ENCODE assay signal across 47 mouse cellular contexts in genomic region chr8:62123098-62123497, GRCm38 (mm10). TPM values are rescaled to one million over a fixed set of nuclear protein-coding genes. Genes with fewer than 3 reads are reported as not detected.
"Had no signal": no experiment of that assay in that cellular context is flagged by ENCODE, and none has a peak within 500 bp of the region (broad histone marks: within the 10 kb centered on the region; RNA-seq: fewer than 3 reads in every experiment).

Gene Anxa10 (minus strand): TSS chr8:62123150.

- H3K4me3 ChIP-seq: heart, embryonic 10.5 days; heart, embryonic 12.5 days; heart, embryonic 13.5 days; heart, embryonic 15.5 days; hindbrain, embryonic 10.5 days; hindbrain, embryonic 12.5 days; hindbrain, embryonic 13.5 days; hindbrain, embryonic 15.5 days; intestine, embryonic 15.5 days; kidney, embryonic 15.5 days; layer of hippocampus, adult 2 months had no signal

- DNase-seq: heart, postnatal 10 days; heart, postnatal 14 days; heart, postnatal 36 days; heart, postnatal 4 days; kidney, adult 11 months; kidney, adult 2 months; kidney, adult 8-10 months; kidney, adult 9 months; kidney, postnatal 10 days; kidney, postnatal 14 days; kidney, postnatal 25 days; kidney, postnatal 36 days; kidney, postnatal 4 days; layer of hippocampus, adult 9-11 months; layer of hippocampus, postnatal 36 days had no signal

- H3K27ac ChIP-seq: heart, embryonic 10.5 days; heart, embryonic 13.5 days; heart, embryonic 15.5 days; hindbrain, embryonic 10.5 days; hindbrain, embryonic 12.5 days; hindbrain, embryonic 13.5 days; hindbrain, embryonic 14.5 days; hindbrain, embryonic 15.5 days; hindbrain, postnatal 0 days; intestine, embryonic 15.5 days; kidney, embryonic 15.5 days; kidney, postnatal 0 days; layer of hippocampus, adult 2 months had no signal

- H3K9ac ChIP-seq: heart, embryonic 12.5 days; heart, embryonic 13.5 days; heart, embryonic 15.5 days; hindbrain, embryonic 12.5 days; hindbrain, embryonic 13.5 days; hindbrain, embryonic 14.5 days; hindbrain, embryonic 15.5 days; intestine, embryonic 15.5 days; kidney, embryonic 15.5 days had no signal

- ATAC-seq: hindbrain, embryonic 16.5 days; hindbrain, postnatal 0 days; inflammation-experienced regulatory T-cells, adult 6 months; intestine, embryonic 15.5 days; intestine, embryonic 16.5 days; intestine, postnatal 0 days had no signal

- H3K9me3 ChIP-seq: heart, embryonic 10.5 days; heart, embryonic 12.5 days; heart, embryonic 13.5 days; heart, embryonic 15.5 days; hindbrain, embryonic 10.5 days; hindbrain, embryonic 12.5 days; hindbrain, embryonic 13.5 days; hindbrain, embryonic 15.5 days; intestine, embryonic 15.5 days; kidney, embryonic 15.5 days had no signal

- H3K36me3 ChIP-seq: heart, embryonic 10.5 days; heart, embryonic 12.5 days; heart, embryonic 13.5 days; heart, embryonic 15.5 days; hindbrain, embryonic 10.5 days; hindbrain, embryonic 12.5 days; hindbrain, embryonic 13.5 days; hindbrain, embryonic 15.5 days; intestine, embryonic 15.5 days; kidney, embryonic 15.5 days had no signal

- H3K27me3 ChIP-seq: heart, embryonic 12.5 days; heart, embryonic 13.5 days; heart, embryonic 15.5 days; hindbrain, embryonic 12.5 days; hindbrain, embryonic 13.5 days; hindbrain, embryonic 15.5 days; intestine, embryonic 15.5 days; kidney, embryonic 15.5 days had no signal

- H3K4me1 ChIP-seq: heart, embryonic 10.5 days; heart, embryonic 12.5 days; heart, embryonic 13.5 days; heart, embryonic 15.5 days; hindbrain, embryonic 10.5 days; hindbrain, embryonic 12.5 days; hindbrain, embryonic 13.5 days; hindbrain, embryonic 15.5 days; intestine, embryonic 15.5 days; kidney, embryonic 15.5 days had no signal

- H3K4me2 ChIP-seq: heart, embryonic 11.5 days; heart, embryonic 12.5 days; heart, embryonic 13.5 days; heart, embryonic 15.5 days; hindbrain, embryonic 12.5 days; hindbrain, embryonic 13.5 days; hindbrain, embryonic 14.5 days; hindbrain, embryonic 15.5 days; intestine, embryonic 15.5 days; kidney, embryonic 15.5 days had no signal

RNA-seq across cellular contexts. Expression of gene Anxa10, which starts in this region (rescaled TPM):
- total RNA-seq: heart, adult 8-10 months; heart, postnatal 10 days; heart, postnatal 14 days; heart, postnatal 25 days; heart, postnatal 36 days; heart, postnatal 4 days; hematopoietic stem cell, adult 5-6 weeks; hindbrain, postnatal 0 days; layer of hippocampus, adult 18-20 months; layer of hippocampus, adult 2 months; layer of hippocampus, adult 8-10 months; layer of hippocampus, postnatal 10 days; layer of hippocampus, postnatal 14 days; layer of hippocampus, postnatal 25 days; layer of hippocampus, postnatal 36 days had no signal
- polyA plus RNA-seq: heart, embryonic 10.5 days; heart, embryonic 11.5 days; heart, embryonic 12.5 days; heart, embryonic 13.5 days; heart, embryonic 14.5 days; heart, embryonic 15.5 days; heart, postnatal 0 days; hindbrain, embryonic 10.5 days; hindbrain, embryonic 11.5 days; hindbrain, embryonic 12.5 days; hindbrain, embryonic 13.5 days; hindbrain, embryonic 14.5 days; hindbrain, embryonic 16.5 days; inflammation-experienced regulatory T-cells, adult 6 months; kidney, adult 2 months; kidney, embryonic 14.5 days; kidney, embryonic 16.5 days had no signal
